Mouse (Mus musculus) v-Abl transformed pro-B cells (cell line): ENCODE data around the gene Gls.

ENCODE experiments used
- in situ Hi-C, 2 experiments: fragments of 400-800 bp; cut with MboI; formaldehyde crosslinking; loops; one replicate each; pipeline ENCODE4 v1.15.1; 2025; ENCODE audit not compliant: unreplicated experiment in 2 of 2

Gene Gls

GRCm38 (mm10) chr1:52137292-52137691 is 95.7 kb downstream of the Gls start:
- in situ Hi-C loops, result loop anchor here in 1 of 2 experiments (25.0 kb wide), 1 partner anchor 500 kb away; the partner anchor contains the start of gene Nemp2

GRCm38 (mm10) chr1:52133254-52133653 is 99.8 kb downstream of the Gls start:
- in situ Hi-C loops, result loop anchor here in 1 of 2 experiments (25.0 kb wide), 1 partner anchor 504 kb away; the partner anchor contains the start of gene Nemp2

GRCm38 (mm10) chr1:52131787-52132377 is 101.2 kb downstream of the Gls start:
- in situ Hi-C loops, result loop anchor here in 1 of 2 experiments (25.0 kb wide), 1 partner anchor 505 kb away; the partner anchor contains the start of gene Nemp2

GRCm38 (mm10) chr1:52129794-52130193 is 103.2 kb downstream of the Gls start:
- in situ Hi-C loops, result loop anchor here in 1 of 2 experiments (25.0 kb wide), 1 partner anchor 508 kb away; the partner anchor contains the start of gene Nemp2

DNA sequence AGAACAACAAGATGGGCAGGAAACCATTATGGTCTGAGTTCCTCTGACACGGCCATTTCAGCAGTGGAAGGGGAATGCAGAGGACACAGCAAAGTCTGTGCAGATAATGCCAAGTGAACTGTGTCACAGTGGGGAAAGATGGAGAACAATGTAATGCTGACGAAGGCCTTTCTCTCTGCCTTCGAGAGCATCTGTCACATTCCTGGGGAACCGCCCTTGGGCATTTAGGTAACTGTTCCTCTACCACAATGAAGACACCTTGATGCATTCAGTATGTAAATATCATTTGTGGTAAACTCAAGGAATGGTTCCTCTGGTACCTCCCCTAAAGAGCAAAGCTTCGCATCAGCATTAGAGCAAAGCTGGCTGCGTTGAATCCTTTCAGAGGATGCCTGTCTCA is 105.7 kb downstream of the Gls start:
- in situ Hi-C loops, result loop anchor here in 1 of 2 experiments (25.0 kb wide), 1 partner anchor 510 kb away; the partner anchor contains the start of gene Nemp2

DNA sequence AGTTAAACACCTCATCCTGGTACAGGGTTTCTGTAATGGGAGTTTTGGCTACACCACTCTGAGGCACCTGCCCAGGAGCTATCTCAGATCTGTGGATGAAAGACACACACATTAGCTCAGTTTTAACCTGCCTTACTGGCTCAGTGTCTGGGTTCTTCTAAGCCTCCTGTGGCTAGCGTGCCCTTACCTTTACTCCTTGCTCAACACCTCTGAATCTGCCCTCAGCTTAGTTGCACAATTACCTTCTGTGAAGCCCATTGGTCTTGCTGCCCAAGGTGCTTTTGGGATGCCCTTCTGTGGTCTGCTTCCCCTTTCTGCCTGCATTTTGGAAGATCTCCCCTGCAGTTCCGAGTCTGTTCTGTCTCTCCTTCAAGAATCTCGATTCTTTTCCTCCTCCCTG is 108.2 kb downstream of the Gls start:
- in situ Hi-C loops, result loop anchor here in 1 of 2 experiments (25.0 kb wide), 1 partner anchor 512 kb away; the partner anchor contains the start of gene Nemp2

GRCm38 (mm10) chr1:52121052-52121451 is 112.0 kb downstream of the Gls start:
- in situ Hi-C loops, result no loop called here

DNA sequence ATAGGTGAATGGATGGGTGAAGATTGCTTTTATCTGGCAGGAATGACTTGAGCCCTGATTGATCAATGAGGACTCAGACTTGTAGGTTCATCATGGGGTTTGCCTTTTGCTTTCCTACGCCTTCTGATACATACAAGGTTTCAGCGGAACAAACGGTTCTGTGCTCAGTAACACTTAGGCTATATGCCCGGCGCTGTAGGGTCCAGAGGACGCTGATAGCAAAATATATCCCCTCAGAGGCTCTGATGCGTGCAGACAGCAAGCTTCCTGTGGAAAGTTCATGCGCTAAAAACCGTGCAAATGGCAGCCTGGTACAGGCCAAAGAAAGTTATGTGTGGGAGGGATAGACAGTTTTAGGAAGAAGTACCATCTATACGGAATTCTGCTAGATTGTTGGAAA is 112.8 kb downstream of the Gls start:
- in situ Hi-C loops, result no loop called here

GRCm38 (mm10) chr1:52119691-52120090 is 113.3 kb downstream of the Gls start:
- in situ Hi-C loops, result loop anchor here in 1 of 2 experiments (10.0 kb wide), 2 partner anchors 645 to 1175 kb away; partner anchors contain the start of genes Gm28778, Nabp1, Ormdl1 and Pms1

DNA sequence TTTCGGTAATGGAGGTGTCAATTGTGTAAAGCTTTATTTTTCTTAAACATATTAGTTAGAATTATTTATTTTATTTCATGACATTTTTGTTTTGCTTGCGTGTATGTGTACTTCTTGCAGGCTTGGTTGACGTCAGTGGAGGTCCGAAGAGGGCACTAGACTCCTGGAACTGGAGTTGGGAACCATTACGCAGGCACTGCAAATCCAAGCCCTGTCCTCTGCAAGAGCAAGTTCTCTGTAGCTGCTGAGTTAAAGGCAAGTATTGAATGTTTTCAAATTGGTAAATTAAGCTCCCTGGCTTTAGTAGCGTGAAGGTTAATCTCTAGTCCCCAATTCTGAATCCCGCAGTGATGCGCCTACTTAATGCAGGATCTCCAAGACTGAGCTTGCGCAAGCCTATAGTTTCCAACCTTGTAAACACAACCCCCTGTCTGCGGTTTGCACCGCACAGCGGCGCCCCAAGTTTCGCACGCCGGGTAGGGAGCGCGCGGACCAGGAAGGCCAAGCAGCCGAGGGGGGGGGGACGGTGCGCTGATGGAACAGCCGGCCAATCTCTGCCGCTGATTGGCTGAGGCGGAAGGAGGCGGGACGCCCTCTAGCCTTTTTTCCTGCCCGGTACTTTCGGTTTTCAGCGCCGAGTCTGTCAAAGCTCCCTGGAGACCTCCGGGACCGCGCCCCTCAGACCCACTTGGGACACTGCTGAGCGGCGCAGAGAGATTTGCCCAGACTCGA is 114.0 kb downstream of the Gls start, which contains the start of gene Stat1:
Stat1 (plus strand) TSS at position 581 of the 732 bp plus-strand sequence.
- in situ Hi-C loops, result loop anchor here in 1 of 2 experiments (10.0 kb wide), 2 partner anchors 644 to 1176 kb away; partner anchors contain the start of genes Gm28778, Nabp1, Ormdl1 and Pms1

DNA sequence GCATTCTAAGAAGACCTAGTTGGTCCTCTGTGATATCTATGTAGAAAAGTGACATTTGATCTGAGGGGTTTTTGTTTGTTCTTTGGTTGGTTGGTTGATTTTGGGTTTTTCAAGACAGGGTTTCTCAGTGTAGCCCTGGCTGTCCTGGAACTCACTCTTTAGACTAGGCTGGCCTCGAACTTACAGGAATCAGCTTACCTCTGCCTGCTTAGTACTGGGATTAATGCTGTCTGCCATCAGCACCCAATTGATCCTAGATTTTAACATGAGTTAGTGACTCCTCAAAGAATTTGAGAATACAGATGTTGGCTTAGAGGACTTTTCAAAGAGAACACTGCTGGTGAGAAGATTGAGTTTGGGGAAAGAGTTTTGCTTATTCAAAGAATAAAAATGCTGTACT is 115.3 kb downstream of the Gls start:
- in situ Hi-C loops, result loop anchor here in 1 of 2 experiments (10.0 kb wide), 2 partner anchors 643 to 1177 kb away; partner anchors contain the start of genes Gm28778, Nabp1, Ormdl1 and Pms1

GRCm38 (mm10) chr1:52116441-52116840 is 116.6 kb downstream of the Gls start:
- in situ Hi-C loops, result loop anchor here in 1 of 2 experiments (10.0 kb wide), 2 partner anchors 642 to 1178 kb away; partner anchors contain the start of genes Gm28778, Nabp1, Ormdl1 and Pms1

GRCm38 (mm10) chr1:52113666-52114069 is 119.4 kb downstream of the Gls start:
- in situ Hi-C loops, result loop anchor here in 1 of 2 experiments (10.0 kb wide), 2 partner anchors 639 to 1181 kb away; partner anchors contain the start of genes Gm28778, Nabp1, Ormdl1 and Pms1
